Mouse (Mus musculus) cerebellum, adult 2 months (tissue): ENCODE measurements around the gene 1700016C15Rik. TPM values are rescaled to one million over a fixed set of nuclear protein-coding genes. Genes with fewer than 3 reads are reported as not detected.

ENCODE experiments used
- DNase-seq, 2 experiments: peaks; one replicate each; pipeline ENCODE4 v3.0.0; 2021
- H3K27ac ChIP-seq: fragments of 200-500 bp; 2 replicates; pipeline ENCODE4 v1.5.1; 2012; ENCODE audit warnings: low read length, control low read depth, inconsistent platforms; ENCODE audit not compliant: insufficient read depth
- H3K27me3 ChIP-seq: fragments of 200-500 bp; 2 replicates; pipeline ENCODE4 v1.6.1; 2012; ENCODE audit warnings: inconsistent platforms, mild to moderate bottlenecking, low read length, moderate library complexity; ENCODE audit not compliant: control insufficient read depth, insufficient read depth
- H3K4me1 ChIP-seq: fragments of 200-500 bp; 2 replicates; pipeline ENCODE4 v1.6.1; 2011; ENCODE audit warnings: low read length; ENCODE audit not compliant: control insufficient read depth, insufficient read depth
- H3K4me3 ChIP-seq: fragments of 200-500 bp; replicated peaks from 2 replicates; pipeline ENCODE3; 2011; ENCODE audit warnings: mild to moderate bottlenecking, low read depth, low read length, control low read depth; ENCODE audit not compliant: insufficient read depth
- CTCF ChIP-seq: fragments of 200-500 bp; IDR thresholded peaks from 2 replicates; pipeline ENCODE4 v1.5.1; 2011; ENCODE audit warnings: low read depth, mild to moderate bottlenecking, control low read depth, low read length, moderate library complexity, borderline replicate concordance; ENCODE audit not compliant: insufficient read depth
- POLR2A ChIP-seq: fragments of 200-500 bp; IDR thresholded peaks from 2 replicates; pipeline ENCODE4 v1.6.1; 2011; ENCODE audit warnings: low read length, control low read depth, borderline replicate concordance; ENCODE audit not compliant: insufficient read depth
- WGBS: fragments of 180-500 bp; shearing (Covaris S2); methylation state at CpG from one replicate; pipeline ENCODE4 v1.1.7; 2018; 5-methylcytosine and 5-hydroxymethylcytosine counted together
- polyA plus RNA-seq: library from polyadenylated mRNA; depleted of rRNA; stranded (reverse); fragments of >200 nt; gene quantifications from 2 replicates; pipeline ENCODE4 v1.2.3, GENCODE M21; 2012

Gene 1700016C15Rik
- polyA plus RNA-seq, 1 experiment = not detected

DNA sequence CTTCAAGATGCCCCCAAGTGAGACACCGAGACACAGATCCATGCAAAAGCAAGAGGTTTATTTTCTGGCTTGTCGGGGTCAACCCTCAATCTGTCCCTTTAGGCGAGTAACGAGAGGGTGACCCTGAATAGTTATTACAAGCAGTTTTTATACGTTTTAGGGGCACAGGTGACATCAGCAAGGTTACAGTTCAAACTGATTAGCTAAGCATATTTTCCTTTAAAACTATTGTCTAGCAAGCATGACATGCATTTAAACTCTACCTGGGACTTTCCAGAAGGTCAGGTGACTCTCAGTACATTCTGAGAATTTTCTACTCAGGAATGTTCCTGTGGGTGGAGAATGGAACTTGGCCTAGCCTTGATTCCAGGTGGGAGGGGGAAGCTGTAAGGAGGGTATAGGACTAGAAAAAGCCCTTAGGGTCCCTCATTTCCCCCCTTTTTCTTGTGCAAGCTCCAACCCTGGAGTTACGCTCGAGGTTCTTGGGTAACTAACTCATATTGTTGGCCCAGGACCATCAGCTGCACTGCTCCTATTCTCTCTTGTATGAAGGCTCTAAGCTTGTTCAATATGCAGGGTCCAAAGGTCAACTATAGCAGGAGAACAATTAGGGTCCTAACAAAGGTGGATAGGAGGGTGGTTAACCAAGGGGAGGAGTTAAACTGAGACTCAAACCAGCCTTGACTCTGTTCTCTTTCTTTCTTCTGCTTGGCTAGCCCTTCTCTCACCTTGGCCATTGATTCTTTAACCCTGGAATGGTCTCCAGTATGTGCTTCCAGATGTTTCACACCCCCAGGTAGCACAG lies 15.1 kb downstream of the 1700016C15Rik start:
- Histone ChIP-seq H3K4me1 (no peaks in the 10 kb centered on the region), H3K27me3 (no peaks in the 10 kb centered on the region), H3K4me3 (no peak overlapping the region), H3K27ac (no peak overlapping the region)
- TF ChIP-seq POLR2A = no peak
- no peak for DNase-seq
- WGBS = 86% methylated on average over 7 of the region's 7 CpGs

DNA sequence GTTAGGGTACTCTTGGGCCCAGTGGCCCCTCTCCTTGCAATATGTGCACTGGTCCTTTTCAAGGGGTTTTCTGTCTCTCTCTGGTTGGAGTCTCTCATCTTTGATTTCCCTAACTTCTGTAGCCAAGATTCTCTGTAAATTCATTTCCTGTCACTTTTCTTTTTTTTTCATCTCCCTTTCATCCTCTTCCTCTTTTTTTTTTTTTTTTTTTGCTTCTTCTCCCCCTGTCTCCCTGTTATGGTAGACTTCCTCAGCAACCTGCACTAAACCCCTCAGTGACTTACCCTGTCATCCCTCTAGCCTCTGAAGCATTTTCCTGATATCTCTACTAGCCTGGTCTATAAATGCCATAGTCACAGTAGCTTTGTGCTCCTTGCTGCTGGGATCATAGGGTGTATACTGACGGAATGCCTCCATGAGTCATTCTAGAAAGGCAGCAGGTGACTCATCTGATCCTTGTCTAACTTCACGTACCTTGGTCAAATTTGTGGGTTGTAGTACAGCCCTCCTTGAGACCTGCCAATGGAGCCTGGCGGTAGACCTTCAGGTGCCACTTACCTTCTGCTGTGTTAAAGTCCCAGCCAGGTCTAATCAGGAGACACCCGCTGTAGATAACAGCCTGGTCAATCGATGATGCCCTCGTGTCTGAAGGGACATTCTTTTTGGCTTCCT lies 18.4 kb downstream of the 1700016C15Rik start:
- Histone ChIP-seq H3K4me1 (no peaks in the 10 kb centered on the region), H3K4me3 (no peak overlapping the region), H3K27ac (no peak overlapping the region), H3K27me3 (no peaks in the 10 kb centered on the region)
- 96% methylated on average over 6 of the region's 6 CpGs for WGBS
- TF ChIP-seq CTCF (no peak), POLR2A (no peak)
- DNase-seq = no peak

DNA sequence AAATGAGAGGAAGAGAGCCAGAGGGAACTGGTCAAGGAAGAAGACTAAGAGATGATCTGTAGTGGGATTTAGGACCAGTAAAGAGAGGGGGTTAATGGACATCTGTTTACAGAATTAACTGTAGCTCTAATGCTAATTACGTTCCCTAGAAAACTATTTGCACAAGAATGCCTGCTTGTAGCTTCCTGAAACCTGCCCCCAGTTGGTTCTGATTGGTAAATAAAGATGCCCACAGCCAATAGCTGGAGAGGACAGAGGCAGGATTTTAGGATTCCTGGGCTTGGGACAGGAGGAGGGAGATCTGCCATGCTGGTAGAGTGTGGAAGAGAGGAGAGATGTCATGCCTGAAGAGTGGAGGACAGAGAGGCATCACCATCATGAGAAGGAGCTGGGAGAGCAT lies 23.9 kb downstream of the 1700016C15Rik start:
- Histone ChIP-seq H3K27me3 (no peaks in the 10 kb centered on the region), H3K4me1 (no peaks in the 10 kb centered on the region), H3K27ac (no peak overlapping the region), H3K4me3 (no peak overlapping the region)
- no peak for DNase-seq
- TF ChIP-seq POLR2A (no peak), CTCF (no peak)
- WGBS = 78% methylated on average over 1 of the region's 1 CpGs

DNA sequence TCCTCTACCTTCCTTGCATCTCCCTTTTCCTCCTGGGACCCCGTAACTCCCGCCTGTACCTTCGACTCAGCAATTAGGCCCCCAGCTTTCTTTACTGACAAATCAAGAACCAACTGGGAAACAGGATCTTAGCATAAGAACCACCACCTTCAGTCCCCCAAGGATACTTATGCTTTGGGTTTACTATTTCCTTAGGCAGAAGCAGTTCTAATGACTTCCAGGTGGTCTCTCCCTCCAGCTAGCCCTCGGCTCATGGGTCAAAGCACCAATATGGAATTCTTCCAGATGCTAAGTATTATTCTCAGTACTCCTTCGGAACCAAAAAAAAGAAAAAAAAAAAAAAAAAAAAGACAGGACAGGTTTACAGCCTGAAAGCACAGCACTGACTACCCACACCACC lies 27.6 kb downstream of the 1700016C15Rik start:
- TF ChIP-seq CTCF (no peak), POLR2A (no peak)
- 94% methylated on average over 5 of the region's 5 CpGs for WGBS
- H3K27ac ChIP-seq = no peak overlapping the region
- DNase-seq = no peak
- no peaks in the 10 kb centered on the region for H3K4me1 ChIP-seq
- no peaks in the 10 kb centered on the region for H3K27me3 ChIP-seq
- H3K4me3 ChIP-seq = no peak overlapping the region

DNA sequence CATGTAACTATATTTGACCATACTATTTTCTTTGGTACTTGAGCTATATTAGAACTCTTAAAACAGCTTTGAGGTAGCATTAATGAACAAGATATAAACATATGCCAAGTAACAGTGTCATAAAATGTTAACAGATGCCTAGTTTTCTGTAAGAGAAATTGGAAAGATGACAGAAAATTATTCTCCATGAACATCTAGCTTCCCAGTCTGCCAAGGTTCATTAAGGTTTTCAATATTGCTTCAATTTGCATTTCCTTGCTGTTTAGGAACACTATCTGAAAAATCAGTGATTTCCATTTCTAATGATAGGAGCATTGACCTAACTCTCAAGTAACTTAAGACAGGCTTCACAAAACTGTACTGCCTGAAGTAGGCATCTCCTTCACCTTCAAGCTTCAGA lies 39.3 kb downstream of the 1700016C15Rik start:
- no peak overlapping the region for H3K4me3 ChIP-seq
- DNase-seq = no peak
- no peak for TF ChIP-seq POLR2A
- no peak for TF ChIP-seq CTCF
- H3K27me3 ChIP-seq = no peaks in the 10 kb centered on the region
- no peaks in the 10 kb centered on the region for H3K4me1 ChIP-seq
- H3K27ac ChIP-seq = no peak overlapping the region

DNA sequence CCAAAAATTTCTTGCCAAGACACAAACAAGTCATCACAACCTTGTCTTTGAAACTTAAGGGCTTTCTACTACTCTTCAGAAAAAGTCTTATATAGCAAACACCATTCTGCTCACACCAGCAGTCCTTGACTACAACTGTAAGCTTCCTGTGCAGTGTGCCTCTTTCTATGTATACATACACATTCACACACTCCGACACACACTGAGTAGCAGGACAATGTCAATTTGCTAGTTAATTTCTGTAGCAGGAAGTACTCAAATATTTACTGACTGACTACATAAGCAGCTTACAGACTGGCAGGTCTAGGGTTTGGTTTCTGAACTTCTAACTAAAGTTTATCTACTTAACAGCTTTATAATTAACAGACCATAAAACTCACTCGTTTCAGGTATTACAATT lies 47.8 kb downstream of the 1700016C15Rik start:
- H3K4me1 ChIP-seq = no peaks in the 10 kb centered on the region
- H3K27me3 ChIP-seq = no peaks in the 10 kb centered on the region
- no peak for DNase-seq
- TF ChIP-seq CTCF = no peak
- no peak for TF ChIP-seq POLR2A
- H3K4me3 ChIP-seq = no peak overlapping the region
- no peak overlapping the region for H3K27ac ChIP-seq
- 92% methylated on average over 2 of the region's 2 CpGs for WGBS

DNA sequence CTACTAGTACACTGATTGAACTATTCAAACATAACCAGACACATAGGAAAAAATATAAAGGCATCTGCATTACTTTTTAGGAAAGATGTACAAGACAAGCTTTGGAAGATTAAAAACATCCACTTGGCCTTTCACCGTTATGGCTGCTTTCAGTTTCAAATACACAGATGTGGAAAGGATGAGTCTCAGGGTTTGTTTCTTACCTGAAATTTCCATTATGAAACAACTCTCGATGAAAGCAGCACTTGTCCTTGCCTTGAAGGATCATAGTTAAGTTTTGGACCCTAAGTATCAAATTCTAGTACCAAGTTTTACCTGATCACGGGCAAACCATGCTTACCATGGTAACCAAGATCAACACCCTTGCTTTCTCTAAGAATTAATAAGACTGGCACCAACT lies 63.2 kb downstream of the 1700016C15Rik start:
- 88% methylated on average over 3 of the region's 3 CpGs for WGBS
- Histone ChIP-seq H3K4me1 (no peaks in the 10 kb centered on the region; the same call in 1 of the 2 replicates), H3K27me3 (no peaks in the 10 kb centered on the region), H3K4me3 (no peak overlapping the region), H3K27ac (no peak overlapping the region)
- TF ChIP-seq CTCF = no peak
- no peak for TF ChIP-seq POLR2A
- DNase-seq = no peak

DNA sequence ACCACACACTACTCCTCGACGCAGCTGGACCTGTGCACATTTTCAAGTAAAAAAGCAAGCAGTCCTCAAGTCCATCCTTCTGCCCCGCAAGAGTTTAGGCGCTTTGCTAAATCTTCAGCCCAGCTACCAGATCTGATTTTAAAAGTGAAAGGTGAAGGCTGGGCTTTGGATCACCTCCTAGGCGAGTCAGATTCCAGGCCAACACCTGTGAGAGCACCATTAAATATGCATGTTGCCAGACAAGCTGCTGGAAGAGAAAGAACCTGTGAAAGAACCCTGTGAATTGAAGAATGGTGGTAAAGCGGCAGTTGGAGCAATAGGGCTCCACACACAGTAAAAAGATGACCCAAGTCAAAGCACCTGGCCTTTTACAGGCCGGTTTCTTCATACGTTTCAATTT lies 65.3 kb downstream of the 1700016C15Rik start:
- 20% methylated on average over 8 of the region's 8 CpGs for WGBS
- Histone ChIP-seq H3K4me1 (no peaks in the 10 kb centered on the region; the same call in 1 of the 2 replicates), H3K4me3 (no peak overlapping the region), H3K27me3 (no peaks in the 10 kb centered on the region), H3K27ac (no peak overlapping the region)
- DNase-seq = peak; percentile 9 to 13
- TF ChIP-seq CTCF = no peak
- TF ChIP-seq POLR2A = no peak
